Mouse (Mus musculus) frontal cortex, postnatal 14 days (tissue): ENCODE measurements around the gene Nkx1-2.

Experiments
- DNase-seq, 2 experiments: peaks; one replicate each; pipeline ENCODE4 v3.0.0; 2022; ENCODE audit warnings: low spot score in 2 of 2

Nkx1-2 gene

GRCm38 (mm10) chr7:132568817-132569216 lies 30.6 kb downstream of the Nkx1-2 start:
- DNase-seq: no peak

- no peak for DNase-seq
Measured at GRCm38 (mm10) chr7:132565831-132566230, 33.6 kb downstream of the Nkx1-2 start.

GRCm38 (mm10) chr7:132559138-132559766 lies 40.2 kb downstream of the Nkx1-2 start:
- DNase-seq: no peak

GRCm38 (mm10) chr7:132558141-132558736 lies 41.2 kb downstream of the Nkx1-2 start:
- no peak for DNase-seq

GRCm38 (mm10) chr7:132556575-132556974 lies 42.9 kb downstream of the Nkx1-2 start:
- DNase-seq: no peak

GRCm38 (mm10) chr7:132555911-132556310 lies 43.5 kb downstream of the Nkx1-2 start:
- DNase-seq: no peak

GRCm38 (mm10) chr7:132554091-132554490 lies 45.3 kb downstream of the Nkx1-2 start:
- no peak for DNase-seq

- DNase-seq: peak; percentile 91 to 97
Measured at GRCm38 (mm10) chr7:132551351-132552126, 47.9 kb downstream of the Nkx1-2 start.

GRCm38 (mm10) chr7:132547126-132547525 lies 52.3 kb downstream of the Nkx1-2 start:
- no peak for DNase-seq
